Mouse (Mus musculus) liver, embryonic 16.5 days (tissue): ENCODE results near the gene Yjefn3. TPM values are rescaled to one million over a fixed set of nuclear protein-coding genes. Genes with fewer than 3 reads are reported as not detected.

ENCODE experiments used
- ATAC-seq: fragments of 200-750 bp; cut with Nextera tagmentation; 2 replicates; pipeline ENCODE4 v1.8.0; 2017; ENCODE audit warnings: low read depth, mild to moderate bottlenecking, moderate number of reproducible peaks, moderate library complexity
- H3K27ac ChIP-seq: fragments of 300-500 bp; sonication (generic); 2 replicates; pipeline ENCODE4 v1.5.1; 2014; ENCODE audit warnings: mild to moderate bottlenecking, low read length
- H3K27me3 ChIP-seq: fragments of 300-500 bp; sonication (generic); 2 replicates; pipeline ENCODE4 v1.6.1; 2014; ENCODE audit warnings: low read depth, low read length, mixed read lengths; ENCODE audit not compliant: control insufficient read depth, insufficient read depth
- H3K36me3 ChIP-seq: fragments of 300-500 bp; sonication (generic); 2 replicates; pipeline ENCODE4 v1.6.1; 2014; ENCODE audit warnings: mild to moderate bottlenecking; ENCODE audit not compliant: control insufficient read depth, insufficient read depth
- H3K4me1 ChIP-seq: fragments of 300-500 bp; sonication (generic); 2 replicates; pipeline ENCODE4 v1.6.1; 2014; ENCODE audit warnings: low read depth, low read length, mixed read lengths; ENCODE audit not compliant: control insufficient read depth
- H3K4me2 ChIP-seq: fragments of 300-500 bp; sonication (generic); 2 replicates; pipeline ENCODE4 v1.6.1; 2014; ENCODE audit warnings: low read depth, low read length, mixed read lengths
- H3K4me3 ChIP-seq: fragments of 300-500 bp; sonication (generic); 2 replicates; pipeline ENCODE4 v1.5.1; 2014; ENCODE audit warnings: low read depth, mild to moderate bottlenecking, low read length
- H3K9ac ChIP-seq: fragments of 300-500 bp; sonication (generic); 2 replicates; pipeline ENCODE4 v1.6.1; 2014; ENCODE audit warnings: low read depth, low read length
- H3K9me3 ChIP-seq: fragments of 300-500 bp; sonication (generic); replicated peaks from 2 replicates; pipeline ENCODE4 v1.6.1; 2016; ENCODE audit warnings: low read length; ENCODE audit not compliant: control insufficient read depth
- WGBS: fragments of 180-500 bp; shearing (Covaris S2); extraction: QIAGEN DNeasy Blood & Tissue Kit; methylation state at CpG from one replicate; pipeline ENCODE4 v1.1.7; 2014; ENCODE audit not compliant: insufficient replicate concordance; 5-methylcytosine and 5-hydroxymethylcytosine counted together
- polyA plus RNA-seq: library from polyadenylated mRNA; unstranded; fragments of >200 nt; fragmentation: Nextera tagmentation; extraction: Ambion mirVana; gene quantifications from 2 replicates; pipeline ENCODE4 v1.2.1, GENCODE M21; 2015

The Yjefn3 gene
- polyA plus RNA-seq, 1 experiment from 2014 or later: 0.77 TPM

DNA sequence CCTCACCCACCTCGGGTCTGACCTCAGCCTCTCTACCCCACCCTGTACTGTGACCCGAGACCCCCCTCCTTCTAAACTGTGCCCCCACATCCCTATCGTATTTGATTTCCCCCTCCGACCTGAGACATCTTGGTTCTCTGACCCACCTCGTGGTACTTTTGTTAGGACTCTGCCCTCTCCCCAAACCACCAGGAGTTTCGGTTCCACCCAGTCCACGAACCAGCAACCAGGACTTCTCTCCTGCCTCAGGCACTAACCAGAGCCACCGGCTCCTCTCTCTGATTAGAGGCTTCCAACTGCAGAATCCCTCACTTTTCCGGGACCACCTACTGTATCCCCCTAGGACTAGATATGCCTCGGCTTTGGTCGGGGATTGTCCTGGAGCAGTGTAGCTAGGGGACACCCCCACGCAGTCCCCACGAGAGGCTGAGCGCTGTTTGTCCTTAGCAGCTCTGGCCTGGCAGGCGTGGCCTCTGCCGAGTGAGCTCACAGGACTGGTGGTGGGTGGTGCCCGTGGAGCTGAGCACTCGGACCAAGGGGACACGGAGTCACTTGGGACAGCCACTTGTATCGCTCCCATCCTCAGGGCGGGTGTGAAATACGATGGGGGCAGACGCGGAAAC, 14.2 kb downstream of the Yjefn3 start:
- Histone ChIP-seq H3K36me3 (no peaks in the 10 kb centered on the region; the same call in 1 of the 2 replicates), H3K27ac (no peak overlapping the region), H3K9ac (no peak overlapping the region), H3K4me1 (peaks cover 11% of the 10 kb centered on the region), H3K27me3 (peaks cover 72% of the 10 kb centered on the region), H3K4me2 (0 out of 2 replicates have a peak overlapping the region, but pooled peaks have one; percentile 2), H3K9me3 (no peaks in the 10 kb centered on the region), H3K4me3 (0 out of 2 replicates have a peak overlapping the region, but pooled peaks have one; percentile 3)
- WGBS: 6% methylated on average over 24 of the region's 24 CpGs
- no peak for ATAC-seq

DNA sequence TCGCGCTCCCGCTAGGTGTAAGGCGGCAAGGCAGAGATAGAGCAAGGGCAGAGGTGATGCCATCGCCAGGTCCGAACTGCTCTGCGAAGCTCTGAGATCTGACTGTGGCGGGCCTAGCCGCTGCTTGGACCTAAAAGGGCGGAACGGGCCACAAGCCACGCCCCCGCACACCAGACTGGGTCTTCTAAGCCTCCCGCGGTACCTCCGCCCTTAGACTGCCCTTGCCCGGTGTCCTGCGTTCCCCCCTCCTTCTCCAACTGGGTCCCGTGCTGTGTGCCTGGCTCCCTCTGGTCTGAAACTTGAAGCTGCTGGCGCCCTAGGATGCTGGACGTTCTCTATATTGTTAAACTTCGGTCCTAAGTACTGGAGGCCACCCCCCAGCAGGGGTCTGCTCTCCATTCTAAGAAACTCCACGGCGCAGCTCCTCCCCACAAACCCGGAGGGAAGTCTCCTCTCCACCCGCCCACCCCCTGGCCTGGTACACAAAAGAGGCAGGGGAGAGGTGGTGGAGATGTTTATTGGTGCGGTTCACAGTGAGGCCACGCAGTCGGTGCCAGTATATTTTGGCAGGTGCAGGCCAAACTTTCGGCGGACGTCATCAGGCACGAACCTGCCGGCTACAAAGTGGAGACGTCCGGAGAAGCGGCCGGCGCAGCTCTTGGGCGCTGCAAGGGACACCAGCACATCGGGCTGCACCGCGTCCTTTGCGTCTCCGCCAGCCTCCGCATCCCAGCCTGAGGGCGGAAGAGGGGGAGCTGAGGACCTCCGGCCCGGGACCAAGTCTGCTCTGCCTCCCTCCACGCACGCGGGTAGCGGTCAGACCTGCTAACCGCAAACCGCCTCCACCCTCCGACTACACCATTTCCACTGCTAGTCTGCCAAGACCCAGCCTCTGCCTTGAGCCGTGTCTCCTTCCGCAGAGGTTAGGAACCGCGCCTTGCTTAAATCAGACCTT, 14.9 kb downstream of the Yjefn3 start, which contains the start of gene Cilp2:
Gene Cilp2 (minus strand): TSS at position 399 of the 955 bp plus-strand sequence.
- 1% methylated on average over 60 of the region's 60 CpGs for WGBS
- peaks cover 11% of the 10 kb centered on the region for H3K4me1 ChIP-seq
- H3K36me3 ChIP-seq: no peaks in the 10 kb centered on the region
- no peaks in the 10 kb centered on the region for H3K9me3 ChIP-seq
- 0 out of 2 replicates have a peak within 1 kb of the TSS, but pooled peaks have one; percentile 2 for H3K4me2 ChIP-seq
- H3K27me3 ChIP-seq: peaks cover 80% of the 10 kb centered on the region
- no peak within 1 kb of the TSS for H3K27ac ChIP-seq
- H3K4me3 ChIP-seq: 0 out of 2 replicates have a peak within 1 kb of the TSS, but pooled peaks have one; percentile 13
- H3K9ac ChIP-seq: no peak within 1 kb of the TSS
- ATAC-seq: no peak

DNA sequence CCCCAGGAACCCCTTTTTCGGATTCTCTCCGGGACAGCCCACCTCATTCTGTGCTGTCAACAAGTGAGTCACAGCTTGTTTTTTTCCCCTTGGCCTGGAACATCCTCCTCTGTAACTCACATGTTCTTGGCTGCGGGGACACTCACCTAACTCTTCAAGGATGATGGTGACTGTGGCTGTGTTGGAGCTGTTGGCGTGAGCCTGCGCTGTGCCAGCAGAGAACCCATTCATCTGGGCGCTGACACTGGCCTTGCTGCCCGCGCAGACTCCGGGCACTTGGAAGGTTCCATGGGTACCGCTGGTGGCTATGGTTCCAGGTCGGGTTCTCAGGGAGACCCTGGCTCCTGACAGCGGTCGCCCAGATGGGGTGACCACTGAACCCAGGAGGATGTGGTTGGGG, 18.4 kb downstream of the Yjefn3 start:
- no peak for ATAC-seq
- no peaks in the 10 kb centered on the region; the same call in 1 of the 2 replicates for H3K9me3 ChIP-seq
- H3K27ac ChIP-seq: no peak overlapping the region
- H3K9ac ChIP-seq: no peak overlapping the region
- no peak overlapping the region for H3K4me2 ChIP-seq
- no peaks in the 10 kb centered on the region for H3K36me3 ChIP-seq
- peaks cover 100% of the 10 kb centered on the region for H3K27me3 ChIP-seq
- no peak overlapping the region for H3K4me3 ChIP-seq
- H3K4me1 ChIP-seq: peaks cover 19% of the 10 kb centered on the region
- 48% methylated on average over 13 of the region's 13 CpGs for WGBS

DNA sequence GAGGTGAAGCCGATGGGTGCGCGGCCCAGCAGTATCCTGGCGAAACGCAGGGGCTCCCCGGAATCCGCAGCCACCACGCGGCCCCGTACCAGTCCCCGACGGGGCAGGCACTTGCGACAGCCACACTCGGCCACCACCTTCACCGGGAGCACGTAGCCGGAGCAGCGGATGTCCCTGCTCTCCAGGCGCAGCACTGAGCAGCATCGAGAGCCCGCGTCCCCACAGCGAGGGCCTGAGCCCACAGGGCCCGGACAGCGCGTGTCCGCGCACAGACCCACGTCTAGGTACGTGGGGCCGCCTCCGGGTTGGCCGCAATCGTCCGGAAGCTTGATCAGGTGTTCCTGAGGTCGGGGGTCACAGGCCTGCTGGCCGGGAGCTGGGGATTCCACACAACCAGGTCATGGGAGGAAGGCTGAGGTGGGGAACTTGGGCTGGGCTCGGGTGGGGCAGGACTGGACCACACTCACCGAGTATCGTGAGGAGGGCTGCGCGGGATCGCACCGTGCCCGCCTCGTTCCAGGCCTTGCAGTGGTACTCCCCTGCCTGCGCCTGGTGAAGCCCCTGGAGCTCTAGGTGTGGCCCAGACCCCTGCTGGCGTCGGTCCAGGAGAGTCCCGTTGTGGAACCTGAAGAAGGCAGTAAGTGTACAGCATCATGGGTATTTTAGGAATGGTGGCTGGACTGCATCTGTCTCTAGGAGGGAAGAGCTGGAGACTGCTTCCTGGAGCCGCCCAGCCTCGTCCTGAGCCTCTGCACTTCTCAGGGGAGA, 19.5 kb downstream of the Yjefn3 start:
- no peak for ATAC-seq
- H3K4me2 ChIP-seq: no peak overlapping the region
- H3K36me3 ChIP-seq: no peaks in the 10 kb centered on the region
- peaks cover 11% of the 10 kb centered on the region for H3K4me1 ChIP-seq
- H3K9ac ChIP-seq: no peak overlapping the region
- 15% methylated on average over 52 of the region's 52 CpGs for WGBS
- H3K9me3 ChIP-seq: no peaks in the 10 kb centered on the region; the same call in 1 of the 2 replicates
- no peak overlapping the region for H3K4me3 ChIP-seq
- H3K27me3 ChIP-seq: peaks cover 91% of the 10 kb centered on the region
- no peak overlapping the region for H3K27ac ChIP-seq

DNA sequence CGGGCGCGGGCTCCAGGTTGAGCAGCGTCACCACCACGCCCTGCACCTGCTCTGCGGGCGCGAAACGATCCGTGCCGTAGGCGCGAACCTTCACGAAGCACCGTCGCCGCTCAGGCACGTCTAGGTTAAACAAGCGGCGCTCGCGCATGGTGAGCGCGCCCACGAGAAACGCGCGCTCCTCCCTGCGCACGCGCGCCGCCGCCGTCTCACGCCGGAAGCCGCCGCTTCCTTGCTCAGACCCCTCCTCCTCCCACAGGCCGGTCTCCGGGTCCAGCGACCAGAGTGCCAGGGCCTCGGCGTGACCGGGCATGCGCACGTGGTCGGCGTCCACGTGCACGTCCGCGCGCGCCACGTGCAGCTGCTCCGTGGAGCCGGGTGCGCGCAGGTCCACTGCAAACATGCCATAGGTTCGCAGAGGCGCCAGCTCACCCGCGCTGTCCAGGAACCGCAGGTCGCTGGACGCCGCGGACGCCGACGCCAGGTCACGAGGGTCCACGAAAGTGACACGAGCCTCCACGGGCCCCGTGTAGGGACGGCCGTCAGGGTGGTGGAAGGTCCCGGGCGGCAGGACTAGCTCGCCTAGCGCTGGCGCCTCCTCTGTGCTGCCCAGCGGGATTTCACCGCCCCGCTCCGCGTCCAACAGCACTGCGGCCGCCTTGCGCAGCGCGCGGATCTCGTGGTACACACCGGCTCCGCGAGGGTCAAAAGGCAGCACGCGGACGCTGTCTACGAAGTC, 20.3 kb downstream of the Yjefn3 start:
- peaks cover 8% of the 10 kb centered on the region for H3K4me1 ChIP-seq
- peak overlapping the region; percentile 44 for H3K4me3 ChIP-seq
- no peak overlapping the region for H3K9ac ChIP-seq
- H3K4me2 ChIP-seq: peak overlapping the region; percentile 52
- WGBS: 8% methylated on average over 99 of the region's 103 CpGs
- peak; percentile 38; the same call in 1 of the 2 replicates for ATAC-seq
- no peak overlapping the region for H3K27ac ChIP-seq
- H3K9me3 ChIP-seq: no peaks in the 10 kb centered on the region; the same call in 1 of the 2 replicates
- no peaks in the 10 kb centered on the region for H3K36me3 ChIP-seq
- H3K27me3 ChIP-seq: peaks cover 83% of the 10 kb centered on the region

DNA sequence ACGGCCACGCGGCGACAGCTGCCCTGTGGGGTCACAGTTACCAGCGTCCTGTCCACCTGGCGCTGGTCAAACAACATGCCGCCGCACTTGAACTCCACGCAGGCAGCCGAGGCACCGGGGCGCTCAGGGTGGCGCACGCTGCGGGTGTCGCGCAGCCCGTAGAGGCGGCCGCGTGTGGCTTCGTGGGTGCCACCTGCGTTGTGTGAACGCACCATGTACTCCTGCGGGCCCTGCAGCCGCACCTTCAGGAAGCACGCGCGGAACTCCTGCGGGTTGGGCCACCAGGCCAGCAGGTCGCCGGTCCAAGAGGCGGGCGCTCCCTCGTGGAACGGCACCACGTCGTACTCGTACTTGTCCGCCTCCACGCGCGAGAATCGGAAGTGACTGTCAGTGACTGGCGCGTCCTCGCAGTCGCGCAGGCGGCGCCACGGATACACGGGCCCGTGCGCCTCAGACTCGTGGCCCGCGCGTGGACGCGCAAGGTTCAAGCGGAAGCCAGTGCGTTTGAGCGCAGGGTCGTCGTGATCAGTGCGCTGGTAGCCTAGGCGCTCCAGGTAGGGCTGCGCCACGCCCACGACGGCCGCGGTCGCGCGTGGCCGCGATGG, 21.1 kb downstream of the Yjefn3 start:
- Histone ChIP-seq H3K4me3 (peak overlapping the region; percentile 44), H3K4me1 (peaks cover 8% of the 10 kb centered on the region), H3K27me3 (peaks cover 74% of the 10 kb centered on the region), H3K9ac (no peak overlapping the region), H3K27ac (no peak overlapping the region), H3K9me3 (no peaks in the 10 kb centered on the region; the same call in 1 of the 2 replicates), H3K4me2 (peak overlapping the region; percentile 52), H3K36me3 (no peaks in the 10 kb centered on the region)
- WGBS: 20% methylated on average over 79 of the region's 79 CpGs
- ATAC-seq: no peak

DNA sequence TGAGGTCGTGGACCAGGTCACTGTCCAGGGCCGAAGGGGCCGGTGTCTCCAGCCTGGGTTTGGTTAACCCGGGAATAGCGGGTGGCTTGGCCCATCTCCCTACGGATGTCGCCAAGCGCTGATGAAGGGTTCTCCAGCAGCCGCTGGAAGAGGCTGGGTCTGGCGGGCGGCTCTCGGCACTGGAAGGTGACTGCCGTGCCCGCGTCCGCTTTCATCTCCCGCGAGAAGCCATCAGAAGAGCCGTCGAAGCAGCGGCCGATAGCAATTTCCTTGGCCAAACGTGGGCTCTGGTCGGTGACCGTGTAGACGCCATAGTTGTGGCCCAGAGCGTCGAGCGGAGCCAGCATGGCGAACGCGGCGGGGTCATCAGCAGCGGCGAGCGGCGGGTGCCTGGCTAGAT, 21.7 kb downstream of the Yjefn3 start:
- ATAC-seq: no peak
- Histone ChIP-seq H3K27me3 (peaks cover 69% of the 10 kb centered on the region), H3K4me1 (peaks cover 8% of the 10 kb centered on the region), H3K36me3 (no peaks in the 10 kb centered on the region), H3K9me3 (no peaks in the 10 kb centered on the region; the same call in 1 of the 2 replicates), H3K27ac (no peak overlapping the region), H3K4me3 (no peak overlapping the region), H3K9ac (no peak overlapping the region), H3K4me2 (no peak overlapping the region)
- 13% methylated on average over 37 of the region's 37 CpGs for WGBS

DNA sequence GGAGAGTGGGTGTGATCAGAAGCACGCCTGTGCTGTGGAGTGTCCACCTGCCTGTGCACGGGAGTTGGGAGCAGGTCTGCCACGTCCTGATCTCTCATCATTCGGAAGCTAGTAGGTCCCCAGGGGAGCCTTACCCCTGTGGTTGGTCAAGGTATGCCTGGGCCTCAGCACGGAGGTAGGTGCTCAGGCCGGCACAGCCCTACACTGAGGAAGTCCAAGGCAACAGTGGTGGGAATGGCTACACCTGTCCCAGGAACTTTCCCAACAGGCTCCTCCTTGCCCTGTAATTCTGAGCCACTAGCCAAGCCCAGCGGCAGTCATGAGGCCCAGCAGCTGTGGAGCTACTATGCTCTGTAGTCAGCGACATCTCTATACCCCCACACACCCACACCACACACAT, 22.8 kb downstream of the Yjefn3 start:
- no peak overlapping the region for H3K4me3 ChIP-seq
- no peaks in the 10 kb centered on the region; the same call in 1 of the 2 replicates for H3K9me3 ChIP-seq
- 44% methylated on average over 8 of the region's 8 CpGs for WGBS
- H3K4me2 ChIP-seq: no peak overlapping the region
- no peak overlapping the region for H3K27ac ChIP-seq
- H3K27me3 ChIP-seq: peaks cover 57% of the 10 kb centered on the region
- H3K4me1 ChIP-seq: peaks cover 8% of the 10 kb centered on the region
- H3K9ac ChIP-seq: no peak overlapping the region
- no peak for ATAC-seq
- H3K36me3 ChIP-seq: no peaks in the 10 kb centered on the region
